Mouse (Mus musculus) inflammation-experienced regulatory T-cells, adult 6 months (primary cell): Measurements from ENCODE around the gene Lrrc74a. TPM values are rescaled to one million over a fixed set of nuclear protein-coding genes. Genes with fewer than 3 reads are reported as not detected.

Experiments used
- ATAC-seq: one replicate; pipeline ENCODE4 v1.8.0; 2017
- polyA plus RNA-seq, 3 experiments: library from polyadenylated mRNA; unstranded; fragments of 100-300 nt; shearing (Covaris generic); gene quantifications; one replicate each; pipeline ENCODE4 v1.2.1; 2017

The Lrrc74a gene
- polyA plus RNA-seq, 3 experiments from 2014 or later, result not detected

GRCm38 (mm10) chr12:86786149-86787019 lies 52.2 kb downstream of the Lrrc74a start:
- no peak for ATAC-seq

GRCm38 (mm10) chr12:86787020-86787553 lies 52.9 kb downstream of the Lrrc74a start:
- no peak for ATAC-seq

DNA sequence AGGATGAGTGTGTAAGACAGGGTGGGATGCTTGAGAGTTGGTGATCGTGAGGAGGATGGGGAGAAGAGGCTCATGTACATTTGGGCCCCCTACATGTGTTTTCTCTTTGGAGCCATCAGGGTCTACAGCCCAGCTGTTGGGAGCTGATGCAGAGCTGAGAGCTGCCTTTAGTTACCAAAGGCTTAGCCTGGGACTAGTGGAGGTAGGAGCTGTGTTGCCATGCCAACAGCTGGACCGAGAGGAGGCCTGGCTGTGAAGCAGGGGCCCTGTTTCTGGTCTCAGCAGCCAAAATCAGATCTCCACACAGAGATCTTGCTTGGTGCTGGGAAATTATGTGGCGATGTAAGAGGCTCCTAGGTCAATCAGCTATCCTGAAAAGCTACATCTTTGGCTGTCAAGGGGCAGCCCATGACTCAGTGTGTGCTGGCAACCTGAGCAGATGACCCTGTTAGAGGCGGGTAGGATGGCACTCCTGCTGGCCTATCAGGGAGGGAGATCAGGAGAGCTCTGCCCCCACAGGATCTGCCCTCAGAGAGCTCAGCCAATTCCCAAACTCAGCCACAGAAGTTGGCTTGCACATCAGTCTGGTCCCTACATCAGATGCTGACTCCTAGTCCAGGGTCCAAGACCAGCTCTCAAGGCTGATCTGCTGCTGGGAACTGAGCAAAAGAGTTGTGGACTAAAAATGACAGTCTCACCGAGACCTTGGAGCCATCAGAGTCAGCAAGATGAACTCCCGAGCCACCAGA lies 56.1 kb downstream of the Lrrc74a start:
- ATAC-seq, result no peak

- no peak for ATAC-seq
Observed at GRCm38 (mm10) chr12:86790849-86791127, 56.6 kb downstream of the Lrrc74a start.

DNA sequence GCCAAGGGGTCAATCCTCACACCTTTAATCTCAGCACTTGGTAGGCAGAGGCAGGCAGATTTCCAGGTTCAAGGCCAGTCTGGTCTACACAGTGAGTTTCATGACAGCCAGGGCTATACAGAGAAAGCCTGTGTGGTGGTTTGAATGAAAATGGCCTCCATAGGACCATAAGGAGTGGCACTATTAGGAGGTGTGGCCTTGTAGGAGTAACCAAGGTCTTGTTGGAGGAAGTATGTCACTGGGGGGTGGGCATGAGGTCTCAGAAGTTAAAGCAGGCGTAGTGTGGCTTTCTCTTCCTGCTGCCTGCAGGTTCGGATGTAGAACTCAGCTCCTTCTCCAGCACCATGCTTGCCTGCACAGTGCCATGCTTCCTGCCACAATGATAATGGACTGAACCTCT lies 57.8 kb downstream of the Lrrc74a start:
- ATAC-seq, result no peak

DNA sequence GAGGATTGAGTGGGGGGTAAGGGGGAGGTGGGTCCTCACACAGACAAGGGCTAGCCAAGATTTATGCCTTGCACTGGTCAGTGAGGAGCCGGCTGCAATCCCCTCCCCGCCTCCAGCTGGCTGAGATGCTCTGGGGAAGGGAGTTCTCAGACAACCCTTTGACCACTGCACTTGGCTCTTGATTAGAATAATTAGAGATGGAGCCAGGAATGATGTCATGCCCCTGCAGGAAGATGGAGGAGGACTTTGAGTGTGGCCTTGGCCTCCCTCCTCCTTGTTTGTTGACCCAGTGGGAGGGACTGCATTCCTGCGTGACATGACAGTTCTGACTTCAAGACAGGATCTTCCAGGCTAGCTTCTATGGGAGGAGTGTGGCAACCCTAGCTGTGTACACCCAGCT lies 59.7 kb downstream of the Lrrc74a start:
- ATAC-seq, result no peak

- ATAC-seq, result no peak
Observed at GRCm38 (mm10) chr12:86794331-86794730, 60.2 kb downstream of the Lrrc74a start.

- ATAC-seq, result peak; percentile 33
Observed at GRCm38 (mm10) chr12:86795076-86795837, 61.1 kb downstream of the Lrrc74a start.

- peak; percentile 87 for ATAC-seq
Observed at GRCm38 (mm10) chr12:86795838-86796232, 61.7 kb downstream of the Lrrc74a start.

DNA sequence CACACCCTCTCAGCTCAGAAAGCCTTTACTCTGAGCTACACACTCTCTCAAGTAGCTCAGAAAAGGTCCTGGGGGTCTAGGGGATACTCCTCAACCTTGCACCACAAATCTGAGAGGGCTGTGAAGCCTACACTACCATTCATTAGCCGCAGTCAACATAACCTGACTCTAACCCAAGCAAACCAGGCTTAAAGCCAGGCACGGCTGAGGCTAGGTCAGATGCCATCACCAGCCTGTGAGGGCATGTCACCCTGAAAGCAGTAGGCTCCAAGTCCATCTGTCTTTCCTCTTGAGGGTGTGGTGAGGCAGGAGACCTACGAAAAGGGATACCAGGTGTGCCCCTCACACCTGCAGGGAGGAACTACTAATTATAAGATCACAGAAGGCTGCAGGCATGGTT lies 62.2 kb downstream of the Lrrc74a start:
- no peak for ATAC-seq

DNA sequence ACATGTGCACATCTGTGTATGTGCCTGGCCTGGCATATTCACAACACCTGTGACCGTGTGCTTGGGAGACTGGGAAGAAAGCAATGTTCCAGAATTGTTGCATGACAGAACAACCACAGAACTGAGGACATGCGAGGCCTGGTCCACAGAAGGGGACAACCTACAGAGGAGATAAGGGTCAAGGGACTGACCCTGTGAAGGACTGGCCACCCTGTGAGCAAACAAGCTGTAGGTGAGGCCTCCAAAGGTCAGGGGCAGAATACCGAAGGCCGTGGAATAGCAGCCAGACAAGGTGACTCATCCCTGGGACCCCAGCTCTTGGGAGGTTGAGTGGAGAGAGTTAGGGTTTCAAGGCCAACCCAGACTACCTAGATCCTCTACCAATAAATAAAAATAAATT lies 63.6 kb downstream of the Lrrc74a start:
- no peak for ATAC-seq

DNA sequence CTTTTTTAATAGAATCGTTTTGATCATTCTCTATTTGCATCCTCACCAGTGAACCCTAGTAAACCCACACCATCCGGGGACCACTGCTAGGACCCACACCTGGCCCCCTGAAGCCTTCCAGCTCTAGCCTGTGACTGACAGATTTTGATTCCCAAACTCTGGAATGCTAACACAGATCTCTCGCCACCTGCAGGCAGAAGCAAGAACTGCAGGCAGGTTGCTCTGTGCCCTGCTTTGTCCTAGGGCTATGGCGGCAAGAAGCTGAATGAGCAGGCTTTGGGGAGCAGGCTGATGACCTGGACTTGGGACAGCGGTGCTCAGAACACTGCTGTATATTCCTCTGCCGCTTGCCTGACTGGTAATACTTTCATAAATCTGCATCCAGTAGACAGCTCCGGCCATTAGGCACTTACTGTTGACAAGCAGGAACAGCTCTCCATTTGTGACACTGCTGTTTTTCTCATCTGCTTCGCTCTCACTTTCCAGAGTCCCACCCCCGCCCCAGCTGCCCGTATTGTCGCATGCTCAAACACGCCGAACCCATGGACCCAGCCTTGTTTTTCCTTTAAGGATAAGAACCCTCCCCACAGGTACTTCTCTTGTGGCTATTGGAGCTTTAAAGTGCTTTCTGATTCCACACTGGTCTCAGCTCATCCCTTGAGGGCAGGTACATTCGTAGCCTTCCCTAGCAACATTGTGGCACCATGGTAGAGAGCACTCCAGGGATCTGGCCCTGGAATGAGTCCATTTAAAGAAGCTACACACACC lies 64.8 kb downstream of the Lrrc74a start:
- ATAC-seq, result no peak

DNA sequence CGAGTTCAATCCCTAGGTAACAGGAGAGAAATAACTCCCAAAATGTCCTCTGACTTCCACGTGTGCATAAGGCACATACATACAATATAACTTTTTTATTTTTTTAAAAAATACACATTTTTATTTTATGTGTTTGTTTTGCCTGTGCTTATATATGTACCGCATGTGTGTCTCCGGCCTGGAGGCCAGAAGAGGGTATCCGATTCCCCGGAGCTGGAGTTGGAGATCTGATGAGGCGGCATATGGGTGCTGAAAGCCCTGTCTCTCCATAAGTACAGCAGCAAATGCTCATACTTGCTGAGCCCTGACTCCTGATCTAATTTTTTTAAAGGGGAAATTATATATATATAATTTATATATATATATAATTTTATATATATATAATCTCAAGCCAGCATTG lies 65.6 kb downstream of the Lrrc74a start:
- no peak for ATAC-seq

DNA sequence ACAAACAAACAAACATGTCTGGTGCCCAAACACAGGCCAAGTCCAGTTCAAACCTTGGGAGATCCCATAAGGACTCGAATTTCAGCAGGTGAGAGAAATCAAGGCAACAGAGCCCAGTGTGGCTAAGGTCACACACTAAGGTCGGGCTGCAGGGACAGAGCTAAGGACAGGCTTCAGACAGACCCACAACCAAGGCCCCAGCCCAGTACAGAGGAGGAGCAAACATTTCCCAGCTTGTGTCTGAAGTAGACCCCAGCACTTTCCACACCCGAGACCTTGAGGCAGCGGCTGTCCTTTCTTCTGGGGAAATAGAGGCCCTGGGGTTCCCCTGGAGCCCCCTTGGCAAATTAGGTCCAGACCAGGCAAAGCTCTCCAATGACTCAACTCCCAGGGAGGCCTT lies 66.2 kb downstream of the Lrrc74a start:
- no peak for ATAC-seq

- peak; percentile 62 for ATAC-seq
Observed at GRCm38 (mm10) chr12:86800765-86801147, 66.6 kb downstream of the Lrrc74a start.

DNA sequence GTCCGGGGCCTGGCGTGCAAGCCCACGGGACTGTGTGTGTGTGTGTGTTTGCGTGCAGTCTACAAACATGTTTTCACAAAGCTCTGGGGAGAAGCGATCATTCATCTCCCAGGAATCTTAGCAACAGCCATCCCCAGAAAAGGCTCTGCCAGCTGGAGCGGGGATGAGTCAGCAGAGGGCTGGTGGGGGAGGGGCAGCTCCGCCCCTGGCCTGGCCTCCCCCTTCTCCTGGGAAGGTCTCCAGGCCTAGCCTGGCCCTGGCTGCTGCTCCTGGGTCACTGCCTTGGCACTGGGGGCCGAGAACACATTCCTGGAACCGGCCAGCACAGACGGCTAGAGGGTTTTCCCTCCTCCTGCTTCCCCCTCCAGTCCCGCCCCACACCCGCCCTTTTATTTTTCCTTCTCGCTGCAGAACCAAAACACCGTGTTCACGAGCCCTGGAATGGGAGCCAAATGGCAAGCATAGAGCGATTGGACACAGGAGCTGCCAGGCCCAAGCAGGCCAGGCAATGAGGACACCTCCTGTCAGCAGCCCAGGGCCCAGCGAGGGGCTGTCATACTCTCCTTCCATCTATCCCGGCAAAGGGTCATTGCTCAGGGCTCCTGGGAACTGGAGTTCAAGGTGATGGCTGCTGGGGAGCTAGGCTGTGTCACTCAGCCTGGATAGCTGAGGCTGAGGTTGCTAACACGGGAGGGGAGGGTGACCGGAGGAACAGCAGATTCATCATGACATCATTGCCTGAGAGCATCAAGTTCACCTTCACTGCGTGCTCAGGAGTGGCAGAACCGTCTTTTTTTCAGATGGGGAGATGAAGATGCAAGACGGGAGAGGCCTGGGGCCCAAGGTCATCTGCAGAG lies 67.2 kb downstream of the Lrrc74a start:
- peak; percentile 82 for ATAC-seq

GRCm38 (mm10) chr12:86802005-86802671 lies 68.0 kb downstream of the Lrrc74a start:
- peak; percentile 49 for ATAC-seq

- ATAC-seq, result no peak
Observed at GRCm38 (mm10) chr12:86802899-86803298, 68.7 kb downstream of the Lrrc74a start.

GRCm38 (mm10) chr12:86803651-86804307 lies 69.6 kb downstream of the Lrrc74a start:
- no peak for ATAC-seq

- no peak for ATAC-seq
Observed at GRCm38 (mm10) chr12:86804308-86804700, 70.1 kb downstream of the Lrrc74a start.
